Mouse (Mus musculus) heart, postnatal 25 days (tissue): ENCODE measurements at regions not wholly inside any gene's neighbourhood (a gene's known extent, or its start where the extent isn't known, plus 50 kb on each side); places are given as distances from the start of the nearest gene placed in this dataset.

ENCODE experiments used
- DNase-seq: peaks from one replicate; pipeline ENCODE4 v3.0.0; 2022; ENCODE audit warnings: low spot score
- intact Hi-C: fragments of 180-260 bp; cut with DNase I; formaldehyde crosslinking; loops from one replicate; pipeline ENCODE4 v1.15.1; 2025

DNA sequence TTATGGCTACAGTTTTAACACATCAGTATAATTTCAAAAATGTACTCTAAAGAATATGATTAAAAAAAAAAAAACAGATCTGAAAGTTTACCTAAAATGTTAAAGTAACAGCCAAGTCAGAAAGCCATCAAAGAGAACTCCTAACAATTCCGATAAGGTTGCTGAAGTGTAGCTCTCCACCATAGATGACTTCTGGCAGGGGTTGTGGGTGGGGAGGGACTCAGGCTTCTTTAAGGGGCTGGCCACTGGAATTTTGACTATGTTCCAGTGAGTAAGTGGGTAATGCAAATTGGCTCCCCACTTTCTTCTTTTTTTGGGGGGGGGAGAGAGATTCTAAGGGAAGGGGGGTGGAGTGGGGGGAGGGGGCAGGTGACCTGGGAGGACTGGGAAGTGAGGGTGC lies 98.0 kb downstream of the Brms1l start:
- no peak for DNase-seq
- intact Hi-C loops = no loop called here

DNA sequence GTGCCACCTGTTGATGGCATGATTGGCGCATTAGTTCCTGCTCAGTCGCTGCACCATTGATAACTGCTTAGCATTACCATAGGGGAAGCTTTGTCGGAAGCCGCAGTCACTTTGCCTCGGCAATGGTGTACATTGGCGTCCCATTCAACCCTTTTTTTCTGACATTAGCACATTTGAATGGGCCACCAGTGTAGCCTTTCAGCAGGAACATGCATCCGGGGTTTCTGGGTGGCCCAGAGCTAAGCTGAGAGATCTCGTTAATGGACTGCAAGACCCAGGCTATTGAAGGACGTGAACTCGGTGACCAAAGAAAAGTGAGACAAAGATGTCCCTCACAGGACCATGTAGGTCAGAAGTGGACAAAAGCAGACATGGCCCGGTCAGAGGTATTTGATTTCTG lies 97.3 kb downstream of the Brms1l start:
- intact Hi-C loops = no loop called here

DNA sequence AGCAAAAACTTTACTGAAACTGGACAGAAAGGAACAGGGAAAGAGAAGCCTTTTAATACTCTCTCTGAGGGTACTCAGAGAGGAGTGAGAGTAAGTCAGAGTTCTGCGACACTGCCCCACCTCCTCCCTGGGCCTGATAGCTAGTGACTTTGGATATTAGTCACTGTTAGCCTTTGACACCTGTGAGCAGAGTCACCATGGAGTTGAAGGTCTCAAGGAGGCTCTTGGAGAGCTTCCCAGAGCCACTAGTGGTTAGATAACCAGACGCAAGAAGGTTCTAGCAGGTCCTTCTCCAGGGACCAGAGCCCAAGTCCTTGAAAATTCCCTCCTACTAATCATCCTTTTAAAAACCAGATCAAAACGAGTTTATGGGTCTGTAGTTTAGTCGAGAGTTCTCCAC lies 94.3 kb downstream of the Brms1l start:
- intact Hi-C loops = no loop called here
- DNase-seq = no peak

More for the DNA sequence above, 97.3 kb downstream of the Brms1l start:
- no peak for DNase-seq

DNA sequence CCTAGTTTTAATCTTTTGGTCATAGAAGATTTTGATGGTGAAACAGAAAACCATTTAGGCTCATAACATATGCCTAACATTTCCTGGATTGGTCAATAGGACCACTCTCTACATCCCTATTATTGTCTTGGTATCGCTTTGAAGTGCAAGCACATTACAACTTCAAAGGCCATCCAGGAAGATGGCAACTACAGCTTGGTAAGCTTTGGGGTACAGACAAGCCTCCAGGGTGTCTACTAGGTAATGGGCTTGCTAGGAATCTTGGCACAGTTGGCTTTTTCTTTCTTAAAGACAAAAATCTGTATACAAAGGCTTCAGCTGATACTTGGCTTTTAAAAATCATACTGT lies 90.8 kb downstream of the Brms1l start:
- DNase-seq = no peak
- intact Hi-C loops = no loop called here

DNA sequence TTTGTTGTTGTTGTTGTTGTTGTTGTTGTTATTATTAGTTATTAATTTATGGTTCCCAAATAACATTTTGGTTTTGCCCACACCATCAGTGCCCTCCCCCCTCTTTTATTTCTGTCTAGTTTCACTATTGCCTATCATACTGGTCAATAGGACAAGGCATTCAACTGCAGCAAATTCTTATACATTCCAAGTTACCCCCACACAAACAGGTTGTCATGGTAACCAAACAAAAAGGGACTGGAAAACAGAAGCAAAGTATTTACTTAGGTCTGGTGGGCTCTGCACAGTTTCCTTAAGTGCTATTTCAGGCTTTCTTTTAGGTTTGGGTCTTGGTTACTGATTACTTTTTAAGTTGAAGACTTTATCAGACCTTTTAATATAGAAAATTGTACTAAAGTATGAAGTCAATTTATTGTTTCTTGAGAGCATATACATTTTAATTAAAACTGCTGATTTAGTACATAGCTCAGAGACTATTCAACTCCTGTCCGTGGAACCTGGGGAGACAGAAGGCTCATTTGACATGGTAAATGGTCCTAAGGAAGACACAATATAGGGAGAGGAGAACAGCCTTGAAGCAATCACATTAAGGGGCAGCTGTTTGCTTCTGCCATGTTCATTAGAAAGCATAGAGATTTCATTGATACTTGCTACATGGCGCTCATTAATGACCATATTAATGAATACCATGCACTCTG lies 90.3 kb downstream of the Brms1l start:
- no peak for DNase-seq
- intact Hi-C loops = no loop called here
